Mouse (Mus musculus) neural tube, embryonic 14.5 days (tissue): ENCODE measurements around the gene Catspere2. TPM values are rescaled to one million over a fixed set of nuclear protein-coding genes. Genes with fewer than 3 reads are reported as not detected.
"Not testable (repeated sequence)": the region's sequence is repeated elsewhere in the genome, so short reads cannot be mapped to it uniquely, and the experiment has no call there.

Experiments used
- ATAC-seq: fragments of 200-750 bp; cut with Nextera tagmentation; 2 replicates; pipeline ENCODE4 v1.8.0; 2017; ENCODE audit warnings: low read depth, mild to moderate bottlenecking, moderate TSS enrichment, moderate library complexity
- H3K27ac ChIP-seq: fragments of 300-500 bp; sonication (generic); 2 replicates; pipeline ENCODE4 v1.5.1; 2014; ENCODE audit warnings: low read depth, mild to moderate bottlenecking, control low read depth, low read length, moderate library complexity, mixed read lengths
- H3K27me3 ChIP-seq: fragments of 300-500 bp; sonication (generic); 2 replicates; pipeline ENCODE4 v1.6.1; 2014; ENCODE audit warnings: low read length; ENCODE audit not compliant: control insufficient read depth, insufficient read depth
- H3K36me3 ChIP-seq: fragments of 300-500 bp; sonication (generic); 2 replicates; pipeline ENCODE4 v1.6.1; 2014; ENCODE audit warnings: low read length, mixed read lengths; ENCODE audit not compliant: control insufficient read depth, insufficient read depth
- H3K4me1 ChIP-seq: fragments of 300-500 bp; sonication (generic); 2 replicates; pipeline ENCODE4 v1.6.1; 2014; ENCODE audit warnings: low read length; ENCODE audit not compliant: control insufficient read depth, insufficient read depth
- H3K4me2 ChIP-seq: fragments of 300-500 bp; sonication (generic); 2 replicates; pipeline ENCODE4 v1.6.1; 2014; ENCODE audit warnings: mild to moderate bottlenecking, low read depth, low read length, control low read depth
- H3K4me3 ChIP-seq: fragments of 300-500 bp; sonication (generic); 2 replicates; pipeline ENCODE4 v1.5.1; 2014; ENCODE audit warnings: low read depth, low read length, control low read depth, mixed read lengths
- H3K9ac ChIP-seq: fragments of 300-500 bp; sonication (generic); replicated peaks from 2 replicates; pipeline ENCODE4 v1.6.1; 2014; ENCODE audit warnings: low read depth, mild to moderate bottlenecking, control low read depth, low read length, mixed read lengths
- H3K9me3 ChIP-seq: fragments of 300-500 bp; sonication (generic); 2 replicates; pipeline ENCODE4 v1.6.1; 2016; ENCODE audit warnings: low read length; ENCODE audit not compliant: control insufficient read depth
- WGBS: fragments of 180-500 bp; shearing (Covaris S2); extraction: QIAGEN DNeasy Blood & Tissue Kit; methylation state at CpG from one replicate; pipeline ENCODE4 v1.1.7; 2014; 5-methylcytosine and 5-hydroxymethylcytosine counted together
- polyA plus RNA-seq: library from polyadenylated mRNA; unstranded; fragments of >200 nt; fragmentation: Nextera tagmentation; extraction: Ambion mirVana; gene quantifications from 2 replicates; pipeline ENCODE4 v1.2.1, GENCODE M21; 2014

The Catspere2 gene
- 0.44 and 0.59 TPM in 2 replicates for polyA plus RNA-seq

DNA sequence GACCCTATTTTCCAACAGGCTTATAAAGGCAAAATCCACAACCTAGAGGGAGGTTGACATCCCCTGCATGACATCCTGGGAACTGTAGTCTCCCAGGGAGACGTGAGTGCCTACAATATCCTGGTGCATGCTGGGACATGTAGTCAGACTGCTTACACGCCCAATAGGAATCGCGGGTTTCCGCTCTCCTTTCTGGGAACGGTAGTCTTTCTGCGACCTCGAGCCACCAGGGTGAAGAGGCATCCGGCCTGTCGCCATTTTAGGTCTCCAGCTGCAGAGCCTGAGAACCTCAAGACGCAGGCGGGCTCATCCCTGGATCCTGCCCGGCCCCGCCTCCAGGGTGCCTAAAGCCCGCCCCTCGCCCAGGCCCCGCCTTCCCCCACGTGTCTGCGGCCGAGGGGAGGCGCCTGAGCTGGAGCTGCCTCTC, at the start of gene Catspere2:
Catspere2 (plus strand) TSS at position 400 of the 427 bp plus-strand sequence.
- WGBS, result 0% methylated on average over 19 of the region's 21 CpGs
- ATAC-seq, result peak; percentile 99
- H3K27me3 ChIP-seq, H3K4me1 ChIP-seq, H3K9me3 ChIP-seq, H3K36me3 ChIP-seq: not testable (repeated sequence)
- H3K4me3 ChIP-seq, result peak within 1 kb of the TSS; percentile 51
- peak within 1 kb of the TSS; percentile 44; the same call in 1 of the 2 replicates for H3K27ac ChIP-seq
- H3K4me2 ChIP-seq, result peak within 1 kb of the TSS; percentile 46
- peak within 1 kb of the TSS; percentile 52 for H3K9ac ChIP-seq

- H3K9me3 ChIP-seq, H3K27ac ChIP-seq, H3K4me1 ChIP-seq, H3K36me3 ChIP-seq, H3K4me2 ChIP-seq, H3K4me3 ChIP-seq, H3K9ac ChIP-seq, H3K27me3 ChIP-seq: not testable (repeated sequence)
- 6% methylated on average over 3 of the region's 4 CpGs for WGBS
- ATAC-seq, result peak; percentile 46; the same call in 1 of the 2 replicates
Observed at GRCm38 (mm10) chr1:177940422-177940977, 42.7 kb upstream of the Catspere2 start.

DNA sequence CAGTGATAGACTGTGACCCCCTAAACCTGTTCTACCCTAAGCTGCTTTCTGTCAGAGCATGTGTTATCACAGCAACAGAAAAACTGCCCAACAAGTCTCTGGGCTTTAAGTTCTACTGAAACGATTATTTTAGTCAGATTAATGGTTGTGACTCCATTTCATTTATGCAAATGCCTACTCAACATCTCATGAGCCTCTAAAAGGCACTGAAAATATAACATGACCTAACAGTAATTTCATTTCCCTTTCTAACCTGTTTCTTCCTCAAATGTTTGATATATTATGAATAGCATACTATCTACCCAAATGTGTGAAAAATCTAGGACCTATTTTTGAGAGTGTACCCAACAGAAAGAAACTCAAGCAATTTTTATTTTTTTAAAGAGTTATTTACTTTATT, 1.9 kb upstream of the Catspere2 start:
- ATAC-seq, result no peak
- Histone ChIP-seq H3K27ac (no peak overlapping the region), H3K4me1 (no peaks in the 10 kb centered on the region), H3K4me3 (no peak overlapping the region), H3K27me3 (no peaks in the 10 kb centered on the region), H3K4me2 (no peak overlapping the region), H3K9ac (no peak overlapping the region), H3K9me3 (no peaks in the 10 kb centered on the region), H3K36me3 (no peaks in the 10 kb centered on the region)
- 76% methylated on average over 1 of the region's 1 CpGs for WGBS

- not testable (repeated sequence) for H3K27me3 ChIP-seq, H3K36me3 ChIP-seq, H3K9me3 ChIP-seq, H3K4me1 ChIP-seq
- WGBS, result under 1% methylated on average over 26 of the region's 41 CpGs
- peak; percentile 65 for ATAC-seq
- Histone ChIP-seq H3K27ac (peak overlapping the region; percentile 44; the same call in 1 of the 2 replicates), H3K9ac (peak overlapping the region; percentile 52), H3K4me3 (peak overlapping the region; percentile 51), H3K4me2 (peak overlapping the region; percentile 46)
Observed at GRCm38 (mm10) chr1:177983582-177983981, 359 bp downstream of the Catspere2 start.

DNA sequence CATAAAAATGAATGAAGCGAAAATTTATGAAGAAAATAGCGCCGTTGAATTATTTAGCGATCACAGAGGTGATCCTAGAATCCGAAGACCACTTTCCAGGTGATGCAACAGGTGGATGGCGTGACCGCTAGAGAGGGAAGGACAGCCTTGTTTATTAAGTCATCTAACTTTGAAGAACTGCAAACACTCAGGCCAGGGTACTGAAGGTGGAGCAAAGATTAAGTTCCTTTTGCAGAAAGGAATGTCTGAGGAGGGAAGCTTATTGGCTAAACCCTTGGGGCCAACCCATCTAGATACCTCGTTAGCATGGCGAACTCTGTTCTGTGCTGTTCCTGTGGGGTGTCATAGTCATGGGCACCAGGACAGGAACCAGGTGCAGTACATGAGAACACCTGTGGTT, 983 bp downstream of the Catspere2 start:
- H3K4me3 ChIP-seq, result peak overlapping the region; percentile 5; the same call in 1 of the 2 replicates
- H3K27ac ChIP-seq, result no peak overlapping the region
- WGBS, result 62% methylated on average over 9 of the region's 9 CpGs
- no peaks in the 10 kb centered on the region for H3K27me3 ChIP-seq
- H3K4me2 ChIP-seq, result peak overlapping the region; percentile 36; the same call in 1 of the 2 replicates
- H3K9me3 ChIP-seq, result no peaks in the 10 kb centered on the region
- no peak for ATAC-seq
- no peaks in the 10 kb centered on the region for H3K36me3 ChIP-seq
- no peak overlapping the region for H3K9ac ChIP-seq
- H3K4me1 ChIP-seq, result no peaks in the 10 kb centered on the region

- H3K4me1 ChIP-seq, H3K36me3 ChIP-seq, H3K27me3 ChIP-seq, ATAC-seq, H3K4me2 ChIP-seq, H3K9ac ChIP-seq, H3K9me3 ChIP-seq, H3K27ac ChIP-seq, H3K4me3 ChIP-seq: not testable (repeated sequence)
- 44% methylated on average over 1 of the region's 1 CpGs for WGBS
Observed at GRCm38 (mm10) chr1:177987476-177987875, 4.3 kb downstream of the Catspere2 start.

- H3K4me2 ChIP-seq, H3K27me3 ChIP-seq, H3K4me3 ChIP-seq, H3K27ac ChIP-seq, H3K9me3 ChIP-seq, ATAC-seq, H3K4me1 ChIP-seq, H3K9ac ChIP-seq, H3K36me3 ChIP-seq: not testable (repeated sequence)
- WGBS, result 58% methylated on average over 4 of the region's 4 CpGs
Observed at GRCm38 (mm10) chr1:178072798-178073197, 89.6 kb downstream of the Catspere2 start.

- not testable (repeated sequence) for H3K27ac ChIP-seq, H3K9me3 ChIP-seq, ATAC-seq, H3K4me2 ChIP-seq, H3K27me3 ChIP-seq, H3K36me3 ChIP-seq, H3K4me3 ChIP-seq, H3K4me1 ChIP-seq, H3K9ac ChIP-seq
Observed at GRCm38 (mm10) chr1:178097865-178098264, 114.6 kb downstream of the Catspere2 start.

- not testable (repeated sequence) for ATAC-seq, H3K36me3 ChIP-seq, H3K9ac ChIP-seq, H3K9me3 ChIP-seq, H3K27ac ChIP-seq, H3K4me2 ChIP-seq, H3K27me3 ChIP-seq, H3K4me3 ChIP-seq, H3K4me1 ChIP-seq
- WGBS, result 78% methylated on average over 1 of the region's 1 CpGs
Observed at GRCm38 (mm10) chr1:178108514-178108913, 125.3 kb downstream of the Catspere2 start.
